Mouse (Mus musculus) right cerebral cortex, postnatal 10 days (tissue): ENCODE measurements at regions not wholly inside any gene's neighbourhood (a gene's known extent, or its start where the extent isn't known, plus 50 kb on each side); places are given as distances from the start of the nearest gene placed in this dataset.

Source experiments
- DNase-seq, 2 experiments: peaks; one replicate each; pipeline ENCODE4 v3.0.0; 2021; ENCODE audit warnings: low spot score in 2 of 2

DNA sequence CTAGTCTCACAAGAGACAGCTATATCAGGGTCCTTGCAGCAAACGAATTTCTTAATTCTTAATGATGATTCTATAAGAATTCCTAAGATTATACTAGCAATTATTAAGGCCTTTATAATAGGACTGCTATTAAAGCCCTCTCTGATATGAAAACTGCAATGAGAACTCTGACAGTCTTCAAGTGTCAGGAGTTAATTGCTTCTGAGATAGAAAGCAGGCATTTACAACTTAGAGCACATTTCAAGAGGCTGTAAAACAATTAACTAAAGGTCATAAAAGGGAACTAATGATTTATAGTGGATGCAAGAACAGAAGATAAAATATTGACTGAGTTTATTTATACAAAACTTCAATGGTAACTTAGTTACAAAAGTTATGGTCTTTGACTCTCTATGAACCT, 84.9 kb upstream of the Phlpp1 start:
- DNase-seq, result no peak

DNA sequence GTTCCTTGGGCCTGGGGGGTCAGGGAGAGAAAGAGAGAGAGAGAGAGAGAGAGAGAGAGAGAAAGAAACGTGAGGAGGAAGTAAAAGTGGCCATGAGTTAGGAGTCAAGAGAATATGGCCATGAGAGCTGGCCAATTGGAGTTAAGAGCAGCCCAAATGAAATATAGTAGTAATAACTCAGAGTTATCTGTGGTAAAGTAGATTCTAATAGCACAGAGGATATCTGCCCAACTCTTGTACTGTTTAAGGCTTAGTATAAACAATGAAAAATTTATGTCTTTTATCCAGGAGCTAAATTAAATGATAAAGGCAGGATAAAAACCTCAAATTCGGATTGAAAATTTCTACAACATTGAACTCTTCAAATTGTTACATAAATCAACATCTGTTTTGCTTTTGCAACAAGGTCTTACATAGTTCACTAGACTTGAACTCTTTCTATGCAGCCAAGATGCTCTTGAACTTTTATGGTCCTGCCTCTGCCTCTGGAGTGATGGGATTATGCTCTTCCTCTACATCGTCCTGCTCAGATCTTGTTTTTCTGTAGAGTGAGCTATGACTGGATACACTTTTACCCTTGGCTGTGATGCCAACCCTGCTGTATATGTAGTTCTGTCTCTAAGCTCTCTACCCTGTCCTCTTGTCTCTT, 78.5 kb upstream of the Phlpp1 start:
- DNase-seq, result no peak

DNA sequence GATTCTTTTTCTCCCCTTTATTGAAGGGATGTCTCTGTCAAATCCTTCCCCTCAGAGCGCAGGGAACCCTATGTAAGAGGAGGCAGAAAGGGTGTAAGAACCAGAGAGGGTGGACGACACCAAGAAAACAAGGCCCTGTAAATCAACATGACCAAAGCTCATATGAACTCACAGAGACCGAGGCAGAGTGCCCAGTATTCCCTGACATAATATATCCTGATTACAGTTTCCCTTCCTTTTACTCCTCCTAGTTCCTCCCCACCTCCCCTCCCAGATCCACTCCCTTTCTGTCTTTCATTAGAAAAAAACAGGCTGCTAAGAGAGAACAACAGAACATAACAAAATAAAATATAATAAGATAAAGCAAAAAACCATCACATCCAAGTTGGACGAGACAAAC, 77.7 kb upstream of the Phlpp1 start:
- DNase-seq, result no peak

DNA sequence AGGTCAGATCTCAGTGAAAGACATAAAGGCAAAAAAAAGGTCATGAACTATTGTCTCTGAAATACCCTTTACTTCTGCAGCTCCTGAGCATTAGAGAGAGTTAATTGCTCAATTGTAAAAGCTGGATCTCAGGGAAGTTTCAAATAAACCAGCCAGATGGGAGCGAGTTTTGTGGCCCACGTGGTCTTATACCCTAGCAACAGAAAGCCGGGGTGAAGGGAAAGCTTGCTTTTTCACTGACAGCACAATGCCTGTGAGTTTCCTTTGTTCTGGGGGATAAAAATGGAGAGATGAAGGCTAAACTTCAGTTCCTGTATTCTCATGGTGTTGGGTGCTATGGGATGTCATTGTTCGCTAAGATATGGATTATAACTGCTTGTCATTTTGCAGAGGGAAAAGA, 75.2 kb upstream of the Phlpp1 start:
- DNase-seq, result peak; percentile 65 to 75

DNA sequence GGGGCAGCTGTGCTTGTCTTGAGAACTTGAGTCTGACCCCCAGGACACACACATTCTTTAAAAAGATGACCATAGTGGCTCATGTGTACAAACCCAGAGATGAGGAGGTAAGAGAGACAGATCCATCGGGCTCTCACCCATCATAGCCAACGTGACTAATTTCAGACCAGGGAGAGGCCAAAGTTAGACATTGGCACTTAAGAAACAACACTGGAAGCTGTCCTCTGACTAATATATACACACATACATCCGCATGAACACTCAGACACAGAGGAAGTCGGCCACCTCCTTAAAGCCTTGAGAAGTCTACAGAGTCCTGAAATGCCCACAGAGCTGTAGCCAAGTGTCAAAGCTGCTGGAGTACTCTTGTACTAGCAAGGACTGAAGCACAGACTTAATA, 74.4 kb upstream of the Phlpp1 start:
- DNase-seq, result no peak

DNA sequence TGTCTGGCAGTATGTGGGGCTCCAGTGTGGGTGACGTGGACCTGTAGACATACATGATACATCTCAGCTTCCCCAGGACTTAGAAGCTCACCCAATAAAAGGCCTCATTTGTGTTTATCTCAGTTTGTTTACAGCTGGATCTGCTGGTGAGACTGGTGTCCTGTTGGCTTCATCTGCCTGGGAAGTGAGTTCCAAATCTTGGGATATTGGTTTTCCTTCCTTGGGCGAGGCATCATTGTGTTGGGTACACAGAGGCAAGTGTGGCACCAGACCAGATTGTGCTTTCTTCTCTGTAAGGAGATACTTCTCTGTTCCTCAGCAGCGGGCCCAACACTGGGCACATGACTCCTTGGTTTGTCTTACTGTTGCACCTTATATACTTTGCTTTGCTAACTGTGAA, 70.9 kb upstream of the Phlpp1 start:
- DNase-seq, result no peak

DNA sequence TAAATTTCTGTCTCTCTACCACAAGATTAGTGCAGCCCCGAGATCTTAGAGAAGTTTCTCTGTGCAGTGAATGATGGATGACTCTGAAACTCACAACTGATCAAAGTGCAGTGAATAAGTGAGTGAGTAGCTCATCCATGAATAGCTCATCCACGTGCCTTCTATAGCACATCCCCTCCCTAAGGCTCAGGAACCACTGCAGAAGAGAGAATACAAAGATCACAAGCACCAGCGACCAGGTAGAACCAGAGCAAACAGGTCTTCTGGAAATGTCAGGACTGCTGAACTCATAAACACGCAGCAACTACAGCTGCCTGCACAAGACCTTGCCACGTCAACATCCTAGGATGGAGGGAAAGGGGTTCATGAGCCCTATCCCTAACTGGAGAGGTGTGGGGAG, 69.0 kb upstream of the Phlpp1 start:
- no peak for DNase-seq

DNA sequence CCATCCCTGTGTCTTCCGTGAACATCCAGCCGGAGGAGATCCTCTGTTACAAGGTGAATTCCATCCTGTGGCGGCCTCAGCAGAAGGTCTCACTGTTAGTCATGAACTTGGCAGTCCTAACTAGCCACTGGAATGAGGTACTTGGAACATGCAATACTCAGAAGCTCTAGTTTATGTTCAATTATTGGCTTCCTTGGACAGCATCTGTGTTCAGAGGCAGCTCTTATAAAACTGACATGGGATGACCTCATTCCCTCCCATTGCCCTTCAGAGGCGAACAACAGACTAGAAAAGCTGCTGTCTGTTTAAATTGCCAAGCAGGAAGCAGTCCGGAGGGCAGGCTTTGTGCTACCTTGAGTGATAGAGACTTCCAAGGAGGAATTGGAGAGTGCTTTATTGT, 62.5 kb upstream of the Phlpp1 start:
- DNase-seq, result no peak
